Mouse (Mus musculus): ENCODE measurements at regions not wholly inside any gene's neighbourhood (a gene's known extent, or its start where the extent isn't known, plus 50 kb on each side); places are given as distances from the start of the nearest gene placed in this dataset.

GRCm38 (mm10) chr11:19666732-19667131 is 257.4 kb upstream of the Spred2 start:
- DNase-seq (ENCODE audit: low spot score in 2 of 2), result no peak

DNA sequence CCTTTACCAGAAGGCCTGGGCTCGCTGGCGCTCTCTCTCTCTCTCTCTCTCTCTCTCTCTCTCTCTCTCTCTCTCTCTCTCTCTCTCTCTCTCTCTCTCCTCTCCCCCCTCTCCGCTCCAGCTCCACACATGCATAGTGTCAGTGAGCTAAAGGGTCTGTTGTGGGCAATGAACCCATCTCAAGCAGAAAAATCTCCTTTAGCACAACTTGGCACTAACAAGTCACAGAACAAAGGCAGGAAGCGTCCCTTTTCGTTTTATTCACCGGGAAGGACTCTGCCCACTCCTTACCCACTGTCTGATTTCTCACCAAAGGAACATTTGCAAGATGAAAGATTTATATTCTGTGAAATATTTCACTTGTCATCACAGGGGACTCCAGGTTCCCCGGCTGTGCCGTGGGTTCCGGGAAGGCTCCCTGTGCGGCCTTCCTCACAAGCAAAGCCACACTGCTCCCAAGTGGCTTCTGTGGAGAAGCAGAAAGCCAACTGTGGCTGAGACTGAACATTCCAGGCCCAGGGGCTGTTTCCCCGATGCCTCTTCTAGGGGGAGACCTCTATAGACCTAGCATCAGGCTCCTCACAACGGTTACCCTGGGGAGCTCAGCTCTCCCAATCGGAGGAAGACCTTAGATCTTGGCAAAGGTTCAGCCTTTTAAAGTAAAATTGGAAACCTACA is 253.2 kb upstream of the Spred2 start:
- DNase-seq (ENCODE audit: low spot score in 2 of 2), result peak in 1 of 2 experiments; percentile 8

- DNase-seq (ENCODE audit: low spot score in 2 of 2), result no peak
These were observed 251.2 kb upstream of the Spred2 start for GRCm38 (mm10) chr11:19673012-19673411.

DNA sequence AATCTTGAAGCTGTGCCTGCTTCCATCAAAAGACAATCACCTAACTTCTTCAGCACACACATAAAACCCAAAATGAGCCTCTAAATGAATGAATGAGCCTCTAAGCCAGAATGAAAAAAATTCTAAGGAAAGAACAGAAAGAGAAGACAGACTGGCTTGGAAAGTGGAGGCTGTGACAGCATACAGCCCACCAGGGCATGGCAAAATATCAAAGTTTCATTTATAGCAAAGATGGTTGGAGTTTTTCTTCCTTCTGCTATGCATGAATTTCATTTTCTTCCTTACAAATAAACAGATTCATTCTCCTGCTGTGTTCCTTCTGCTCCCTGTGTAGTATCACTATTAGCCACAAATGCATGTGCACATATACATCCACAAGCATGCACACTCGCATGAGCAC is 247.7 kb upstream of the Spred2 start:
- DNase-seq (ENCODE audit: low spot score in 2 of 2), result no peak

DNA sequence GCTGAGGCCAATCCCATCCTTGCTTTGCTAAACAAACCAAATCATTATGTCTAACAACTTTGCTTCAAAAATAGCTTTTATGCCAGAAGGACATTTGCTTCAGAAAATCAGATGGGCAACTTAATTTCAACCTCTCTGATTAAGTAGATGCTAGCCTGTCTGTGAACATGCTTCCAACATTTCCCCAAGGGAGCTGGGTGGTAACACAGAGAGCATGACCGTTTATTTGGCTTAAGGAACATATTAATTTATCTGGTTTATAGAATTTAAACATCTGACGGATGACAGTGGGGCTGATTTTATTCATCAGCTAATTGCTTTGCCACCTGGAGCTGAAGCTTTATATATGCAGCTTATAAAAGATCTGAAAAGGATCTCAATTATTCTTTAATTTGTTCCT is 245.1 kb upstream of the Spred2 start:
- DNase-seq (ENCODE audit: low spot score in 2 of 2), result no peak

- DNase-seq (ENCODE audit: low spot score in 2 of 2), result no peak
These were observed 244.5 kb upstream of the Spred2 start for GRCm38 (mm10) chr11:19679669-19680068.

DNA sequence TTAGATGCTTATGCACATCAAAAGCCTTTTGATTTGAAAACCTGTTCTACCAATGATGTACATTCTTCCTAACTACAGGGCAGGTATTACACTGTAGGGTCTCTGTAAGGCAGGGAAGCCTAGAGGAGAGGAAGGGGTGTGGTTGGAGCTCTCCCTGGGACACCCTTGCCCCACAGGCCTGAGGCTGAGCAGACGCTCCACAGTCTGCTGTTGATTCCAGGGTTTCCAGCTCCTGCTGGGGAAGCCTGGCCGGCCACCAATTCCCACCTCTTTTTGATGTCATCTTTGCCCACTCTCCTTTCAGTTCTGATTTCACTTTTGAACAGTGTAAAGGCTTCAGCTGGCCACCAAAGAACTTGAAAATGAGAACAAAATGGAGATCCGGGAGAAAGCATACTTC is 223.0 kb upstream of the Spred2 start:
- no peak for DNase-seq (ENCODE audit: low spot score in 2 of 2)

DNA sequence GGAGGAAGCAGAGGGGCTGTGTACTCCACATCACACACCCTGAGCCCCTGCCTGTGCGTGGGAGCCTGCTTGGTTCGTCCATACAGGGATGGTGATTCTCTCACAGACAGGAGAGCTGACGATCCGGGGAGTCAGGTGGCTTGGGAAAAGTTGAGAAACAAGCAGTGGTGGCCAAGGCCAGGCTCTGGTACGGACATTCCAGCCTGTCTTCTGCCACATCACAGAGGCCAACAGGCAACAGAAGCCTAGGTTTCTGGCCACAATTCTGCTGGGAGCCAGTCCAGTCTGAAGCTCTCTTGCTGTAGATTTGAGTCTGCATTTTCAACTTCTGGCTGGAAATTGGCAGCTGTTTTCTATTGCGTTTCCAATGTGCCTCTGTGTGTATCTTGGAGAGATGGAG is 215.4 kb upstream of the Spred2 start:
- no peak for DNase-seq (ENCODE audit: low spot score in 2 of 2)

GRCm38 (mm10) chr11:19709337-19709736 is 214.8 kb upstream of the Spred2 start:
- DNase-seq (ENCODE audit: low spot score in 2 of 2), result no peak

DNA sequence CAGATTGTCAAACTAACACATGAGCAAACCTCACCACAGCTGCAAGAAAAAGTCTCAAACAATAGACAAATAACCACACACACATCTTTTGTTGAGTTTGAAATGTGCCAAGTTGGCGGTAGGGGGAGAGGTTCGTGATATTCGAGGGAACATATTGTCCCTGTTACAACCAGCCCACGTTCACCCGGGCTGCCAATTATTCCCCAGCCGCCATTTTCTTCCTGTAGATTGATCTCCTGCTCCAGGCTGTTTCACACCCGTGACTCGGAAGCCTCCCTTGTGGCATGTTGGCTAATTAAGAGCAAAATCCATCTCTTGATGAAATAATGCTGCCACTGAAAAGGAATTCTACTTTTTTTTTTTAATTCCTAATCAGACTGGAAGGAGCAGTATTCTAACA is 211.1 kb upstream of the Spred2 start:
- peak in 1 of 2 experiments; percentile 15 for DNase-seq (ENCODE audit: low spot score in 2 of 2)

GRCm38 (mm10) chr11:19713597-19713996 is 210.6 kb upstream of the Spred2 start:
- no peak for DNase-seq (ENCODE audit: low spot score in 2 of 2)

GRCm38 (mm10) chr11:19714211-19714610 is 210.0 kb upstream of the Spred2 start:
- no peak for DNase-seq (ENCODE audit: low spot score in 2 of 2)

GRCm38 (mm10) chr11:19714888-19715595 is 209.1 kb upstream of the Spred2 start:
- DNase-seq (ENCODE audit: low spot score in 2 of 2), result no peak

DNA sequence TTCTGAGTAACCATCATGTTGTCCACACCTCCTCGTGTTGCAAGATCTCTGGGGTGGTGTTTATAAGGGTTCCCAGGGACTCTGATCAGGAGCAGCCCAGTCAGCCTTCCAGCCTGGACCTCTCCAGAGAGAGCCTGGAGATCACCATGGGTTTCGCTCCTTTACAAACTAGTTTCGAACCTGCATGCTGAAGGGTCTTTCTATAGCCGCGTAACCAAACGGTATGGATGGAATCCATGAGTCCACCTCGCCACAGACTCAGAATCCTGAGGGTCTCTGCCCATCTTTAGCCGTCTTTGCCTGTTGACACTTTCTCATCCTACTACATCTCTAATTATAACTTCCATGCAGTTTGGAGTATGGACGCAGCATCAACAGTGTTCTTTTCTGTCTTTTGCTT is 206.0 kb upstream of the Spred2 start:
- no peak for DNase-seq (ENCODE audit: low spot score in 2 of 2)

DNA sequence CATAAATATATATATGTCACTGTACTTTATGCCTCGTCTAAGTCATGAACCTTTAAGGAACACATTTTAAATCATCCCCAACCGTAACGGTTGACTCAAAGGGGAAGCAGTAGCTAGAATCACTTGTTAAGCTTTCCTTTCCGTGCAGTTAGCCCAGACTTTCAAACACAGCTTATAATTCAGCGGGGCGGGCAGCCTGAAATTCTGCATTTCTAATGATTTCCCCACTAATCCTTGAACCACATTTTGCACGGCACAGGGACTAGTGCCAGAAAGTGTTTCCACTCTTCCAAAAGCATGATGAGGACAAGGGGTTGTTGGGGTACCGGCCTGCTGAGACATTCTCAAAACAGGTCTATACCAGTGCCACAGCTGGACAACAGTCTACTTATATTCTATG is 195.1 kb upstream of the Spred2 start:
- DNase-seq (ENCODE audit: low spot score in 2 of 2), result no peak

DNA sequence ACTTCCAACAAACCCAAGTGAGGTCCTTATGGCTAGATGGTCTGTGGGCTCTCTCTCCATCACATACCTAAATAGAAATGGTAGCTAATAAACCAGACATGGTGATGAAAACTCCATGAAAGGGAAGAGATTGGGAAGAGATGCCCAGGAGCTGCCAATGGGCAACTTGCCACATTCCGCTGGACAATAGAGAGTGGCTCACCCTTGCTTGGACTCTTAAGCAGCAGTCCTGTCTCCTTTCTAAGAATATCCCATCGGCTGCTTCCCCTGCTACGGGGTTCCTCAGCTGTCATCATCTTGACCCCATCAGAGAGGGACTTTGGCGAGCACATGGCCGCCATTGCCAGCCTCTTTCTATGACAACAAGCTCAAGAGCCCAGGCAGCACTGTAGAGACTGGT is 193.4 kb upstream of the Spred2 start:
- no peak for DNase-seq (ENCODE audit: low spot score in 2 of 2)

DNA sequence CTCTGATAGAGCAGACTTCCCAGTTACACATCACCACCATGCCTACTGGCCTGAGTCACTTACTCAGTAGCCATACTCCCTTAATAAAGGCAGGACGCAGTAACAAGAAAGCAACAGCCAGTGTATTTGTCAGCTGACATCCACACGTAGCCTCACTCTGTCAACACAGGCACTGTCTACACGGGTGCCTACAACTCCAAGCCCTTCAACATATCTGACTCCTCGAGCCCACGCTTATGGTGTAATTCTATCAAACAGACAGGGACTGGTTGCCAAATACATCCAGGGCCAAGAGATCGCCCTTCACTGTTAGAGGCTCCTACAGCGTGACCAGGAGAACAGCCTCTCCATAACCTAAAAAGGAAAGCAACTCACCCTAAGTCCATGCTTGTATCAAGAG is 188.1 kb upstream of the Spred2 start:
- no peak for DNase-seq (ENCODE audit: low spot score in 2 of 2)

- no peak for DNase-seq (ENCODE audit: low spot score in 2 of 2)
These were observed 187.2 kb upstream of the Spred2 start for GRCm38 (mm10) chr11:19736926-19737325.

DNA sequence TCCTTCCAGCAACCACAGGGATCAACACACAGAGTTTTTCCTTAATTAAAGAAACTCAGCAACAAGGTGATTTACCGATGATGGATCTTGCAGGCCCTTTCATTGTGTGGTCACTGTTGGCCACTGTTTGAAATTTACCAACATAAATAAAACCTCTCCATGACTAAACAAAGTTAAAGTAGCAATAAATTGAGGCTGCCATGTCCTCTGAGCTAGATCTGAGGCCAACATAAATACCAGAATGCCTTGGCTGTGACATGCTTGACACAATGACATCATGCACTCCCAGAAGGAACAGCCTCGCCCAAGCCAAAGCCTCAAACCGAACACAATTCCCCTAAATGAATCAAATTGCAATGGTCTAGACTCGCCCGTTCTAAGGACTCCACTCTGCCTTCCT is 186.8 kb upstream of the Spred2 start:
- DNase-seq (ENCODE audit: low spot score in 2 of 2), result no peak

DNA sequence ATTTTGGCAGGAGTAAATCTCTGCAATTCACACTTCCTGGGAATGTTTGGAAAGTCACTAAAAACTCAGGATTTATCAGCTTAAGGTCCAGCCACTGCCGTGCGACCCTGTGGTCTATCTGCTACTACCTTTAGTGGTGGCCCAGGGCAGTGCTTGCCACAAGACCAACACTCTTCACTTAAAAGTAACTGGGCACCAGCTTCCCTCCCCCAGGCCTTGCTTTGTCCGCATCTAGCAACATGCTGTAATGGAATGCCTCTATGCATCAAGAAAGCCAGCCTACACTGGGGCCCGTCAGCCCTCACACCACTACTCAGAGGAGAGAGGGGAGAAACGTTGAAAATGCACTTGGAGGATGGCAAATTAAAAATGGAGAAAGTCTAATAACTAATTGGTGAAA is 186.4 kb upstream of the Spred2 start:
- no peak for DNase-seq (ENCODE audit: low spot score in 2 of 2)

GRCm38 (mm10) chr11:19739527-19740151 is 184.5 kb upstream of the Spred2 start:
- no peak for DNase-seq (ENCODE audit: low spot score in 2 of 2)

GRCm38 (mm10) chr11:19740562-19740961 is 183.6 kb upstream of the Spred2 start:
- no peak for DNase-seq (ENCODE audit: low spot score in 2 of 2)
